Mouse (Mus musculus): ENCODE data around the gene Ppan.

The Ppan gene

GRCm38 (mm10) chr9:20887704-20888385 lies at the start of gene Ppan:
Gene Ppan (plus strand): TSS chr9:20888175.
- CTCF ChIA-PET: interaction anchor here (0.7 kb wide), 1 partner anchor 600 kb away, joined by 3 read pairs; no protein-coding TSS in a partner anchor

- CTCF ChIA-PET: no interaction called here
Measured at GRCm38 (mm10) chr9:20838931-20839330, 49.0 kb upstream of the Ppan start.

GRCm38 (mm10) chr9:20842211-20842610 lies 45.8 kb upstream of the Ppan start:
- CTCF ChIA-PET: no interaction called here

- CTCF ChIA-PET: no interaction called here
Measured at GRCm38 (mm10) chr9:20842670-20843069, 45.3 kb upstream of the Ppan start.

GRCm38 (mm10) chr9:20850179-20850578 lies 37.8 kb upstream of the Ppan start:
- CTCF ChIA-PET: no interaction called here

GRCm38 (mm10) chr9:20857131-20857530 lies 30.8 kb upstream of the Ppan start:
- CTCF ChIA-PET: no interaction called here

- CTCF ChIA-PET: no interaction called here
Measured at GRCm38 (mm10) chr9:20859926-20860325, 28.0 kb upstream of the Ppan start.

- CTCF ChIA-PET: no interaction called here
Measured at GRCm38 (mm10) chr9:20861821-20862220, 26.2 kb upstream of the Ppan start.

- CTCF ChIA-PET: no interaction called here
Measured at GRCm38 (mm10) chr9:20862225-20862624, 25.8 kb upstream of the Ppan start.

- CTCF ChIA-PET: no interaction called here
Measured at GRCm38 (mm10) chr9:20866879-20867278, 21.1 kb upstream of the Ppan start.

- CTCF ChIA-PET: no interaction called here
Measured at GRCm38 (mm10) chr9:20868448-20869001, 19.4 kb upstream of the Ppan start, which contains the start of gene A230050P20Rik. Gene A230050P20Rik (plus strand): TSS chr9:20868642.

GRCm38 (mm10) chr9:20869246-20869645 lies 18.7 kb upstream of the Ppan start:
- CTCF ChIA-PET: no interaction called here

- CTCF ChIA-PET: no interaction called here
Measured at GRCm38 (mm10) chr9:20870211-20871173, 17.5 kb upstream of the Ppan start.

GRCm38 (mm10) chr9:20872991-20873390 lies 15.0 kb upstream of the Ppan start:
- CTCF ChIA-PET: no interaction called here

- CTCF ChIA-PET: no interaction called here
Measured at GRCm38 (mm10) chr9:20873521-20873920, 14.5 kb upstream of the Ppan start.

GRCm38 (mm10) chr9:20875021-20875790 lies 12.8 kb upstream of the Ppan start:
- CTCF ChIA-PET: no interaction called here

- CTCF ChIA-PET: interaction anchor here (0.5 kb wide), 1 partner anchor 20 kb away, joined by 3 read pairs; no protein-coding TSS in a partner anchor
Measured at GRCm38 (mm10) chr9:20876318-20877117, 11.5 kb upstream of the Ppan start.

- CTCF ChIA-PET: interaction anchor here (0.5 kb wide), 1 partner anchor 19 kb away, joined by 3 read pairs; no protein-coding TSS in a partner anchor
Measured at GRCm38 (mm10) chr9:20877118-20878040, 10.6 kb upstream of the Ppan start.

- CTCF ChIA-PET: interaction anchor here (1.0 kb wide), 1 partner anchor 20 kb away, joined by 9 read pairs; the partner anchor contains the start of gene Eif3g
Measured at GRCm38 (mm10) chr9:20878041-20878709, 9.8 kb upstream of the Ppan start.

All from spleen, embryonic (tissue).